Mouse (Mus musculus): ENCODE results near the gene Lin7a. TPM values are rescaled to one million over a fixed set of nuclear protein-coding genes. Genes with fewer than 3 reads are reported as not detected.

The Lin7a gene
- 20.0 and 21.3 TPM in 2 replicates for polyA plus RNA-seq (2012; rRNA removed)

- Histone ChIP-seq H3K27ac (ENCODE audit: insufficient read depth, low read length) (peak within 1 kb of the TSS; percentile 97), H3K4me1 (ENCODE audit: control insufficient read depth, insufficient read depth, low read length) (peaks cover 1% of the 10 kb centered on the region; the same call in 1 of the 2 replicates)
- TF ChIP-seq POLR2A (IDR thresholded peaks at IDR 0.05; ENCODE audit: extremely low read depth, insufficient read depth, low read length) (peak; percentile 55), CTCF (IDR thresholded peaks at IDR 0.05; ENCODE audit: extremely low read depth, insufficient read depth, low read length) (no peak)
Observed at GRCm38 (mm10) chr10:107271321-107272130, at the start of gene Lin7a. TSS of gene Lin7a (plus strand) at chr10:107271686.

DNA sequence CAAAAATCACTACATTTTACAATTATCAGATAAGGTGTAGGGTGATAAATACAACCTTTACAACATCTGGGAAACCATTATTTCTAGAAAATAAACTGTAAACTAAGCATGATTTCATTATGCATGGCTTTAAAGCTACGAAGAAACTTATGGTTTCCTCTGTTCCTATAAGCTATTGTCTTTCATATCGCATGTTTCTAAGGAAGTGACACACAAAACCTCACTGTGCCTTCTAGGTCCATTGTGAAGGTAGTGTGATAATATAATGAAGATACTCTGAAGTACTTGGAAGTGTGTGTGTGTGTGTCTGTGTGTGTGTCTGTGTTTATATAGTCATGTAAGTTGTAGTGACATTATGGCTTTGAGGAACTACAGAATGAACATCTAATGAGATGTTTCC is 49.8 kb upstream of the Lin7a start:
- Histone ChIP-seq H3K4me3 (ENCODE audit: insufficient read depth, low read length) (no peak overlapping the region), H3K27ac (ENCODE audit: insufficient read depth, low read length) (no peak overlapping the region), H3K4me1 (ENCODE audit: control insufficient read depth, insufficient read depth, low read length) (no peaks in the 10 kb centered on the region)
- TF ChIP-seq POLR2A (IDR thresholded peaks at IDR 0.05; ENCODE audit: extremely low read depth, insufficient read depth, low read length) (no peak), CTCF (IDR thresholded peaks at IDR 0.05; ENCODE audit: extremely low read depth, insufficient read depth, low read length) (no peak)

More at GRCm38 (mm10) chr10:107271321-107272130, at the start of gene Lin7a:
- peak within 1 kb of the TSS; percentile 77 for H3K4me3 ChIP-seq (ENCODE audit: insufficient read depth, low read length)

GRCm38 (mm10) chr10:107222406-107223185 is 48.9 kb upstream of the Lin7a start:
- no peak overlapping the region for H3K27ac ChIP-seq (ENCODE audit: insufficient read depth, low read length)
- H3K4me3 ChIP-seq (ENCODE audit: insufficient read depth, low read length), result no peak overlapping the region
- TF ChIP-seq CTCF (IDR thresholded peaks at IDR 0.05; ENCODE audit: extremely low read depth, insufficient read depth, low read length), result no peak
- no peak for TF ChIP-seq POLR2A (IDR thresholded peaks at IDR 0.05; ENCODE audit: extremely low read depth, insufficient read depth, low read length)
- no peaks in the 10 kb centered on the region for H3K4me1 ChIP-seq (ENCODE audit: control insufficient read depth, insufficient read depth, low read length)

GRCm38 (mm10) chr10:107223186-107223440 is 48.4 kb upstream of the Lin7a start:
- TF ChIP-seq CTCF (IDR thresholded peaks at IDR 0.05; ENCODE audit: extremely low read depth, insufficient read depth, low read length), result no peak
- TF ChIP-seq POLR2A (IDR thresholded peaks at IDR 0.05; ENCODE audit: extremely low read depth, insufficient read depth, low read length), result no peak
- no peak overlapping the region for H3K4me3 ChIP-seq (ENCODE audit: insufficient read depth, low read length)

DNA sequence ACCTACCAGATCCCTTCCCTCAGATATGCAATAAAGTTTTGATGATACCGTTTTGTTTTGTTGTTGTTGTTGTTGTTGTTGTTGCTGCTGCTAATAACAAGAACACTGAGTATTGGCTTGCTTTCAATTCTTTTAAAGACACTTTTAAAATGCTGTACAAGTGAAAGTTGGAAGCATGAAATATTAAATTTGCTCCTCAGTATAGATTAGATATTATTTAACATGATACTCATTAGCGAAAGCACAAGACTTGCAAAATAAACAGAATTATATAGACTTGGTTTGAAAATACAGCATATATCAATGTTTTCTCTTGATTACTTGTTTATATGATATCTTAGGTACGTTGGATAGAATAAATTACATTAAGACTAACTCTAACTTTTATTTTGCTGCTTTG is 47.7 kb upstream of the Lin7a start:
- Histone ChIP-seq H3K4me1 (ENCODE audit: control insufficient read depth, insufficient read depth, low read length) (no peaks in the 10 kb centered on the region), H3K27ac (ENCODE audit: insufficient read depth, low read length) (no peak overlapping the region), H3K4me3 (ENCODE audit: insufficient read depth, low read length) (no peak overlapping the region)
- TF ChIP-seq CTCF (IDR thresholded peaks at IDR 0.05; ENCODE audit: extremely low read depth, insufficient read depth, low read length), result no peak
- no peak for TF ChIP-seq POLR2A (IDR thresholded peaks at IDR 0.05; ENCODE audit: extremely low read depth, insufficient read depth, low read length)

More at GRCm38 (mm10) chr10:107223186-107223440, 48.4 kb upstream of the Lin7a start:
- no peaks in the 10 kb centered on the region for H3K4me1 ChIP-seq (ENCODE audit: control insufficient read depth, insufficient read depth, low read length)
- no peak overlapping the region for H3K27ac ChIP-seq (ENCODE audit: insufficient read depth, low read length)

- no peak overlapping the region for H3K4me3 ChIP-seq (ENCODE audit: insufficient read depth, low read length)
- no peaks in the 10 kb centered on the region for H3K4me1 ChIP-seq (ENCODE audit: control insufficient read depth, insufficient read depth, low read length)
- TF ChIP-seq CTCF (IDR thresholded peaks at IDR 0.05; ENCODE audit: extremely low read depth, insufficient read depth, low read length) (no peak), POLR2A (IDR thresholded peaks at IDR 0.05; ENCODE audit: extremely low read depth, insufficient read depth, low read length) (no peak)
- H3K27ac ChIP-seq (ENCODE audit: insufficient read depth, low read length), result no peak overlapping the region
Observed at GRCm38 (mm10) chr10:107224596-107225330, 46.7 kb upstream of the Lin7a start.

- no peak overlapping the region for H3K4me3 ChIP-seq (ENCODE audit: insufficient read depth, low read length)
- TF ChIP-seq CTCF (IDR thresholded peaks at IDR 0.05; ENCODE audit: extremely low read depth, insufficient read depth, low read length) (no peak), POLR2A (IDR thresholded peaks at IDR 0.05; ENCODE audit: extremely low read depth, insufficient read depth, low read length) (no peak)
Observed at GRCm38 (mm10) chr10:107225331-107225835, 46.1 kb upstream of the Lin7a start.

DNA sequence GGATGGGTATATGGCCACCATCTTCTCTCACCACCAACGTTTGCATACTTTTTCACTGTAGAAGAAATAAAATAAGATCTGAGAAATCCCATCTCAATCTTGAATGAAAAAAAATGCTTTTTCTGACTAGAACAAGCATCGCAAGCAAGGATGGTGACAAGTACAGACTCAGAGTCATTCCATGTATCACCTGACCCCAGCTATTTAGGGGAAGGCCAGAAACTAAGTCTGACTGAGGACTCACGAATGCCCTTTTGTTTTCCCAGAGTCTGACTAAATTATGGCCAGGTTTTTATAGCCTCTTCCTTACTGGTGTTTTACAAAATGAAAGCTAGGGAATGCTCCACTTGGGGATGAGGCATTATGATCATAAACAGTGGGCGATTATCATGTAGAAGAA is 45.6 kb upstream of the Lin7a start:
- Histone ChIP-seq H3K4me1 (ENCODE audit: control insufficient read depth, insufficient read depth, low read length) (no peaks in the 10 kb centered on the region), H3K27ac (ENCODE audit: insufficient read depth, low read length) (no peak overlapping the region)
- TF ChIP-seq CTCF (IDR thresholded peaks at IDR 0.05; ENCODE audit: extremely low read depth, insufficient read depth, low read length) (no peak), POLR2A (IDR thresholded peaks at IDR 0.05; ENCODE audit: extremely low read depth, insufficient read depth, low read length) (no peak)

More at GRCm38 (mm10) chr10:107225331-107225835, 46.1 kb upstream of the Lin7a start:
- H3K27ac ChIP-seq (ENCODE audit: insufficient read depth, low read length), result no peak overlapping the region
- no peaks in the 10 kb centered on the region for H3K4me1 ChIP-seq (ENCODE audit: control insufficient read depth, insufficient read depth, low read length)

GRCm38 (mm10) chr10:107227901-107228300 is 43.6 kb upstream of the Lin7a start:
- H3K27ac ChIP-seq (ENCODE audit: insufficient read depth, low read length), result no peak overlapping the region
- H3K4me1 ChIP-seq (ENCODE audit: control insufficient read depth, insufficient read depth, low read length), result no peaks in the 10 kb centered on the region
- no peak overlapping the region for H3K4me3 ChIP-seq (ENCODE audit: insufficient read depth, low read length)
- TF ChIP-seq CTCF (IDR thresholded peaks at IDR 0.05; ENCODE audit: extremely low read depth, insufficient read depth, low read length) (no peak), POLR2A (IDR thresholded peaks at IDR 0.05; ENCODE audit: extremely low read depth, insufficient read depth, low read length) (no peak)

More for the DNA sequence above, 45.6 kb upstream of the Lin7a start:
- H3K4me3 ChIP-seq (ENCODE audit: insufficient read depth, low read length), result no peak overlapping the region

Data from cortical plate, adult 2 months (tissue).